Mouse (Mus musculus) testis, adult 2 months (tissue): ENCODE measurements around the gene Rapgef3.

Experiments used
- CTCF ChIP-seq: fragments of 200-500 bp; IDR thresholded peaks from 2 replicates; pipeline ENCODE4 v1.5.1; 2012; ENCODE audit warnings: low read depth, mild to moderate bottlenecking, inconsistent platforms, low read length, moderate library complexity; ENCODE audit not compliant: control insufficient read depth, insufficient read depth, insufficient replicate concordance
- POLR2A ChIP-seq: fragments of 200-500 bp; IDR thresholded peaks from 2 replicates; pipeline ENCODE4 v1.6.1; 2012; ENCODE audit warnings: low read depth, mild to moderate bottlenecking, inconsistent platforms, low read length, moderate library complexity; ENCODE audit not compliant: control insufficient read depth

- TF ChIP-seq CTCF (no peak), POLR2A (no peak)
Observed at GRCm38 (mm10) chr15:97727520-97727919, 40.3 kb downstream of the Rapgef3 start.
